Mouse (Mus musculus): ENCODE data around the gene Col15a1.

DNA sequence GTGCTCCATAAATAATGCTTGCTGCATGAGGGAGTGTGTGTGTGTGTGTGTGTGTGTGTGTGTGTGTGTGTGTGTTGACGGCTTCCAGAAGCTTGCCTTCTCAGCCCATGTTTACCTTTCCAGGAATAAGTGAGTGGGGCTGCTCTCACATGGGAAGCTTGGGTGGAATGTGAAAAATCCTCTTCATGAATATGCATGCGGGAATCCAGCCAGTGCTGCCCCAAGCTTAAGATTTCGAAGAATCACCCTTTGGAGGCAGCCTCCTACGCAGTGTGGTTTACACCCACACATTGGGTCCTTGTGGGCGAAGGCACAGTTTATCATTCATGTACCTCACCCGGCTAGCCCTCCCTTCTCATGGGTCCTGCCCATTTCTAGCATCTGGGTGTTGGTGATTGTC is 18.0 kb downstream of the Col15a1 start:
- TF ChIP-seq CTCF (IDR thresholded peaks at IDR 0.05; ENCODE audit: borderline replicate concordance, extremely low read depth, insufficient read depth, insufficient read length) (no peak), POLR2A (IDR thresholded peaks at IDR 0.05; ENCODE audit: borderline replicate concordance, extremely low read depth, insufficient read depth, insufficient read length, poor library complexity, severe bottlenecking) (no peak)
